Mouse (Mus musculus) B cell, adult 2 months (primary cell): ENCODE results near the gene Ly6f.
"Not testable (repeated sequence)": the region's sequence is repeated elsewhere in the genome, so short reads cannot be mapped to it uniquely, and the experiment has no call there.

Experiments
- DNase-seq, 2 experiments: peaks; one replicate each; pipeline ENCODE4 v3.0.0; 2022

Ly6f gene

DNA sequence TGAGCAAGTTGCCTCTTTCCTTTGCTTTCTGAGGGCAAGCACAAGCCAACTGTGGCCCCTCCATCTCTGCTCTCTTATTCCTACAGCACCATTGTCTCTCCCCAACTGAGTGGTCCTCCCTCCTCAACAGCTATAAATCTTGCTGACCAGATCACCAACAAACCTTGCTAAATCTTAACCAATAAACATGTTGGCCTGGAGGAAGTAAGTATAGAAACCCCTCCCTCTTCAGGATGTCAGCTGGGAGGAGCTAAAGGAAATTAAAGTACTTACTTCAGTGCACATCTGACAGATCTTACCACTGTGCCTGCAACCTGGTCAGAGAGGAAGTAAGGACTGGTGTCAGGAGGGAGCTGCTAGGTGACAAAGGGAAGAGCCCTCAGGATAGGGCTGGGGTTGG lies at the start of gene Ly6f:
Ly6f (plus strand) TSS at position 301 of the 400 bp plus-strand sequence.
- no peak for DNase-seq

GRCm38 (mm10) chr15:75221942-75222341 lies 46.3 kb upstream of the Ly6f start:
- no peak for DNase-seq

GRCm38 (mm10) chr15:75237736-75238288 lies 30.4 kb upstream of the Ly6f start:
- DNase-seq: no peak

- no peak for DNase-seq
These were observed 27.7 kb upstream of the Ly6f start for GRCm38 (mm10) chr15:75240558-75240957.

DNA sequence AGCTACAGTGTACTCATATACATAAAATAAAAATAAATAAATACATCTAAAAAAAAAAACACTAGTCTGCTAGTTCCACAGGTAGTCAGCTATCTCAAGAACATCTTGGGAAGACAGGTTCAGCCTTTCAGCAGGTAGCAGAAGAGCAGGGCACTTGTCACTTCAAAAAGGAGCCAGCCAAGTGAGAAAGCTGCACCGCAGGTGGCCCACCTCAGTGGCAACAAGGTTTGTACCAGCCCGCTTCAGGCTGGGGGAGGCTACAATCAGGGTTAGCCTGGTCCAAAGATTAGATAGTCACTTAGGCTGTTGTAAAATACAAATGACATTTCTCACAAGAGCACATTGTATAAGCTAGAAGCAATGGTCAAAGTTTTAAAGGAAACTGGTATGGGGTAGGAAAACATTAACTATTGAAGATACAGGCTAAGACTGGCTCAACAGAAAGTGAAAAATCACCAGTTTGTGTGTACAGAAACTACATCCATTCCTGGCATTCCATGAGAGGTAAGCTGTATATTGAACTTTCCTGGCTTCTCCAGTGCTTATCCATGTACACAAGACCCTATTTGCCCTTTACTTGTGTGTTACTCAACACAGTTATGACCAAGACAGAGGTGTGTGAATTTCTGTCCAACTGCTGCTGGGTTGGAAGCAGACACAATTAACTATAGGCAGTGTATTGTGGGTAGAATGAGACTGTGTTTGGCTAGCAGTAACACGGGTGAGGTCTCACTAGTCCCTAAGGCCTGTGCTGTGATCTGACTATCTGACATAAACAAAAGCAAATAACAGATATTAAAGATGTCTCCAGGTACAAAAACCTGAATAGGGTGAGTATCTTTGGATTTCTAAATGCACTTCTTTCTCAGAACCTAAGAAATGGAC lies 25.2 kb upstream of the Ly6f start:
- DNase-seq: no peak

GRCm38 (mm10) chr15:75254671-75255070 lies 13.6 kb upstream of the Ly6f start:
- no peak for DNase-seq

DNA sequence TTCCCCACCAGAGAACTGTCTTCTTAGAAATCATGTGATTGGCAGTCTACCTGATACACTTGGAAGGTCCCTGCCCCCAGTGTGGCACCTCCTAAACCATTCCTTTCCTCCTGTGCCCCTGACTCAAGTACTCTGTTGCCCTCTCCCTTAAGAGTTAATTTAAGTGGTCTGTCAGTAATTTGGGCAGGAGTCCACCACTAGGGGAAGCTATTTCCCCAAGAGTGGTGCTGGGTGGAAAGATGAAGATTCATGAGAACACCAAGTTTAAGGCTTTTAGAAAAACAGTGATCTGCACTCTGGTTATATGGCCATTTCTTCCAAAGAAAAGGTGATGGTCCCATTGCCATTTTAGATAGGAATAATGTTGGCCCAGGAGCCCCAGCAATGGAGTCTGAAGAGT lies 2.4 kb upstream of the Ly6f start:
- DNase-seq: no peak

DNA sequence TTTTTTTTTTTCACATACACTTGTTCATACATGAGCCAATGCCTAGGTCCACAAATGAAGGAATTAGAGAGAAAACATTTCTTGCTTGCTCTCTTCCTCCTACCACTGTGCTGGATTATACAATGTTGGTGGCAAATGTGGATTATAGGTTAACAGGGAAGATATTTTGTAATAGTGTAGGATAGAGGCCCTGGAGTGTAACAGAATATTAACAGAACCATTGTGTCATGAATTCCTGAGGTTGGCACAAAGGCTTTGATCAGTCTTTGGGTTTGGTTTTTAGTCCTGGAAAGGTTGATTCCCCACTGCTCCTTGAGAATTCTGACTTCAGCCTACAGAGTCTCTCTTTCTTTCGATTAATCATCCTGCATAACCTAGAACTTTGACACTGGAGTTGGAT lies 1.6 kb upstream of the Ly6f start:
- DNase-seq: no peak

GRCm38 (mm10) chr15:75268916-75269829 lies 952 bp downstream of the Ly6f start:
- DNase-seq: no peak

- no peak for DNase-seq
These were observed 1.9 kb downstream of the Ly6f start for GRCm38 (mm10) chr15:75270169-75270568.

DNA sequence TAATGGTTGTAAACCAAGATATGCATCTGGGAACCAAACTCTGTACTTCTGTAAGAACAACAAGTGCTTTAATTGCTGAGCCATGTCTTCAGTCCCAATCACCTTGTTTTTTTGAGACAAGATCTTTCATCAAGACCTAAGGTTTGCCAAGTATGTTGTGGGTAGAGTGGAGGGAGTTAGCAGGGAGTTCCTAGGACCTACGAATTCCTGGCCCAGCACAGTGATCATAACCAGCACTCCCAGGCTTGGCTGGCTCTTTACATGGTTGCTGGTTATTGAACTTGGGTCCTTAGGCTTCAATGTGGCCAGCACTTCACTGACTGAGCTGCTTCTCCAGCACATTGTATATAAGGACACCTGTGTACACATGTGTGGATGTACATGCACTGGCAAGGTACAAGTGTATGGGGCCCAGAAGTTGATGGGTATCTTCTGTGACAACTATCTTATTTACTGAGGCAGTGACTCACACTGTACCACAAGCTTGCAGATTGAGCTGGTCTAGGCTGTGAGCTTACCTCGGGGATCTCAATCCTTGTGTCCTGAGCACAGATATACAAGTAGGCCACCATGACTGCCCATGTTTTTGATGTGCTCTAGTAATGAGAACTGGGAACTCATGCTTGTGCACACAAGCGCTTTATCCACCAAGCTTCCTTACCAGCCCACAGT lies 2.6 kb downstream of the Ly6f start:
- no peak for DNase-seq

DNA sequence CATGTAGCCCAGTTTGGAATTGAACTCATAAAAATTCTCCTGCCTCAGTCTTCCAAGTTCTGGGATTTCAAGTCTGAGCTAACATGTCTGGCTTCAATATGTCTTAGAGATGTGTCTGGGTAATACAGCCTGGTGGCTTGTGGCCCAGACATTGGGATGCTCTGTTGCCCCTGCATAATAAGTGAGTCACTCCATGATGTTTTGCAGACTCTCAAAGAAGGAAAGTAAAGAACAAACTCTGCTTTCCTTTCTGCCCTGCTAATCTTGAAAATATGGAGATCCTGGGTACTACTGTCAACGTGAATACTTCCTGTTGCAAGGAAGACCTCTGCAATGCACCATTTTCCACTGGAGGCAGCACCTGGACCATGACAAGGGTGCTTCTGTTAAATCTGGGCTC lies 3.2 kb downstream of the Ly6f start:
- DNase-seq: no peak

- no peak for DNase-seq
These were observed 3.7 kb downstream of the Ly6f start for GRCm38 (mm10) chr15:75271891-75272290.

DNA sequence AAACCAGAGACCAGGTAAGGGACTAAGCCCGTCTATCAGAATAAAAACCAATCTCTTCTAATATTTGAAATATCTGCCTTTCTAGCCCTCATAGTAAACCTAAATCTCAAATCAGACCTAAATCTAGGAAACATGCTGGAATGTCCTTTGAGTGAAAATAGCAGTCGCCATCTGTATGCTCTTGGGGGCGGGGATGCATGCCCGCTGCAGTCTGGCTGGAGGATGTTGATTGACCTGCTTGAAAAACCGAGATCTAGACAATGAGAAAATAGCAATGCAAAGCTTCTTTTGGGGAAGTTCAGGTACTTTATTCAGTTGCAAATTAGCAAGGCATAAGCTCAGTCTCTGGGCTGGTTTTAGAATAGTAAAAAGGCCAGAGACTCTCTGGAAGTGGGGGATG lies 13.8 kb downstream of the Ly6f start:
- not testable (repeated sequence) for DNase-seq

DNA sequence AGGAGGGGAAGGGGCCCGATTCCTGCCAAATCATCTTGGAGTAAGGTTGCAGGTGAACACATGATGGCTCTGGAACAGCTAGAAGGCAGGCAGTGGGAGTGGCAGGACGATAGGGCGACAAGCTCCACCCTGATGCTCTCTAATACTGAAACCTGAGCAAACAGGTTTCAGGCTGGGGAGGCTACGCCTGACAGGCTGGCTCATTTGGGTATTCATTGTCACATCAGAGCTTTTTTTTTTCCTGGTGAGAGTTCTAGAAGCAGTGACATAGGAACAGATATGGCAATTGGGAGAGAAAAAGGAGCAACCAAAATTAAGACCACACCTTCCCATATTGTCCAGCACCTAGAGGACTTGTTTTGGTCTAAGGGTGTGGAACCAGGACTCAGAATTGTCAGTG lies 18.3 kb downstream of the Ly6f start:
- DNase-seq: not testable (repeated sequence)

GRCm38 (mm10) chr15:75292377-75292776 lies 24.2 kb downstream of the Ly6f start:
- no peak for DNase-seq

DNA sequence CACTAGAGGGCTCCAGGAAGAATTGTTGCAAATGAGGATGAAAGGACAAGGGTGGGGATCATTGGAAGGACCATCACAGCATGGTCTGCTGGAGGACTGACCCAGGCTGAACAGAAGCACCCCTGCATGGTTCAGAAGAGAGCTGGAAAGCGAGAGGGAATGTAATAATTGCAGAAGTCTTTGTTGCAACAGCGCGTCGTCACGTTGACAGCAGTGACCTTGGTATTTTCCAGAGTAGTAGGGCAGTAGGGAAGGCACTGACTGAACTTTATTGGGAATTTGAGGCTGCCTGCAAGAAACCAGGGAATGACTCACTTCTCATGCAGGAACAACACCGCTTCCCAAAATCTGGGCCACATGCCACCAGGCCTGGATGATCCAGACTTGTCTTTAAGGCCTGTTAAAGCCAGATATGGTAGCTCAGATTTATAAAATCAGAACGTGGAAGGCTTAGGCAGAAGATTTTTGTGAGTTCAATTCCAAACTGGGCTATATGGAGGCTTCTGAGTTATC lies 25.7 kb downstream of the Ly6f start:
- no peak for DNase-seq

- no peak for DNase-seq
These were observed 37.9 kb downstream of the Ly6f start for GRCm38 (mm10) chr15:75306101-75306500.

GRCm38 (mm10) chr15:75309186-75309585 lies 41.0 kb downstream of the Ly6f start:
- no peak for DNase-seq

DNA sequence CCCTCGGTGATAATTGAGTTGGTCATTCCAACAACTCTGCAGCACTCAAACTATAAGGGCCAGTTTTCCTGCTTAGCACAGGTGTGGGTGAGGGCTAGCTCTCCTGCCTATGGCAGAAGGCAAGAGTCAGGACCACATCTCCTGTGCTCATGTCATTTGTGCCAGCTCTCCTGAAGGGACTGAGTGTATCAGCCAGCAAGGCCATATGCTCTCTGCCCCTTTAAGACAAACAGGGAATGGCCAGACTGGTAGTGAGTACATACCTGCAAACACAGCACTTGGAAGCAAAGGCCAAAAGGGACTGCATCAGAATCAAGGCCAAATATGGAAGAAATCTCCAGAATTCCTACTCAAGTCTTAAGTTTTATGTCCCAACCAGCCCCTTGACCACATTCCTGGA lies 41.7 kb downstream of the Ly6f start:
- DNase-seq: no peak

DNA sequence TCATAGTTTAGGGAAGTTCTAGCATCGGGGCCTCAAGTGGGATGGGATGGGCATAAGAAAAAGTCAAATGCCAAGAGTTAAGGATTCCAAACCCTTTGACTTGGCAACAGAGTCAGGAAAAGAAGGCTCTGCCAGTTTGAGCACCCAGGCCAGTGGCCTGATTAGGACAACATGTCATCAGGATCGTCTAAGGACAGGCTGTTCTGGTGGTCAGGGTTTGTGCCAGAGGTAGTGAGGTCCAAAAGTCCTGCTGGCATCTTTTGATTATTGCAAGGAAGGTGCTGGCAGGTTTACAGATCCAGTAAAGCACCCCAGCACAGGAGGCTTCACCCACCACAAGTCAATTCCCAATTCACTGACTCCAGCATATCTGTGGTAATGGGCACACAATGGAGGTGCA lies 46.2 kb downstream of the Ly6f start:
- DNase-seq: no peak

GRCm38 (mm10) chr15:75317255-75317654 lies 49.0 kb downstream of the Ly6f start:
- no peak for DNase-seq

DNA sequence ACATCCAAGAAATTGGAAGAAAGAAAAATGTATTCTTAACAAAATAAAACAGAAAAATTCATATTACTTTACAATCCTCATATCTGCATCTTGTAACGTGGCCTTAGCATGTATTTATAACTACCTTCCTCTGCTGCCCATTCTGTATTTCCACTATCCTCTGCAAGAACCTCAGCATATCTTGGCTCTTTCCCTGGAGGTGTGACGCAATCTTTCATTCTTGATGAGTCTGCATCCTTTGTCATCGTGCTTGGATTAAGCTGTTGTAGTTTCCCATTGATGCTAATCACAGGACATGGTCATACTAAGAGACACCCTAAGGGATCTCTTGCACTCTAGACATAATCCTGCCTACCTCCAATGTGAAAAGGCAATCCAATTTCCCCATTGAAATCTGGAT lies 50.4 kb downstream of the Ly6f start:
- no peak for DNase-seq
